Mouse (Mus musculus) forebrain, embryonic 14.5 days (tissue): ENCODE results near the gene Farsa. TPM values are rescaled to one million over a fixed set of nuclear protein-coding genes. Genes with fewer than 3 reads are reported as not detected.

ENCODE experiments used
- ATAC-seq: fragments of 200-750 bp; cut with Nextera tagmentation; 2 replicates; pipeline ENCODE4 v1.8.0; 2017; ENCODE audit warnings: mild to moderate bottlenecking, moderate library complexity
- DNase-seq: peaks from one replicate; pipeline ENCODE4 v3.0.0-alpha.2; 2015; ENCODE audit warnings: low spot score
- H3K27ac ChIP-seq: fragments of 300-500 bp; sonication (generic); 2 replicates; pipeline ENCODE4 v1.5.1; 2014; ENCODE audit warnings: low read depth, mild to moderate bottlenecking, control low read depth, low read length, moderate library complexity
- H3K27me3 ChIP-seq: fragments of 300-500 bp; sonication (generic); replicated peaks from 2 replicates; pipeline ENCODE4 v1.6.1; 2014; ENCODE audit warnings: low read length, control low read depth, mixed read lengths; ENCODE audit not compliant: control insufficient read depth, insufficient read depth
- H3K36me3 ChIP-seq: fragments of 300-500 bp; sonication (generic); 2 replicates; pipeline ENCODE4 v1.6.1; 2014; ENCODE audit warnings: low read length, control low read depth; ENCODE audit not compliant: control insufficient read depth, insufficient read depth
- H3K4me1 ChIP-seq: fragments of 300-500 bp; sonication (generic); 2 replicates; pipeline ENCODE4 v1.6.1; 2014; ENCODE audit warnings: antibody characterized with exemption, low read length, control low read depth; ENCODE audit not compliant: control insufficient read depth, insufficient read depth
- H3K4me2 ChIP-seq: fragments of 300-500 bp; sonication (generic); 2 replicates; pipeline ENCODE4 v1.6.1; 2014; ENCODE audit warnings: mild to moderate bottlenecking, control low read depth, low read length
- H3K4me3 ChIP-seq: fragments of 300-500 bp; sonication (generic); 2 replicates; pipeline ENCODE4 v1.5.1; 2014; ENCODE audit warnings: low read depth, low read length, control low read depth
- H3K9ac ChIP-seq: fragments of 300-500 bp; sonication (generic); 2 replicates; pipeline ENCODE4 v1.6.1; 2014; ENCODE audit warnings: mild to moderate bottlenecking, low read length, control low read depth, moderate library complexity
- H3K9me3 ChIP-seq: fragments of 300-500 bp; sonication (generic); replicated peaks from 2 replicates; pipeline ENCODE4 v1.6.1; 2016; ENCODE audit warnings: low read length, control low read depth, mixed read lengths; ENCODE audit not compliant: control insufficient read depth
- WGBS: fragments of 180-500 bp; shearing (Covaris S2); extraction: QIAGEN DNeasy Blood & Tissue Kit; methylation state at CpG from one replicate; pipeline ENCODE4 v1.1.7; 2014; 5-methylcytosine and 5-hydroxymethylcytosine counted together
- polyA plus RNA-seq: library from polyadenylated mRNA; unstranded; fragments of >200 nt; fragmentation: Nextera tagmentation; extraction: Ambion mirVana; gene quantifications from 2 replicates; pipeline ENCODE4 v1.2.1, GENCODE M21; 2014

Gene Farsa
- polyA plus RNA-seq, 1 experiment from 2014 or later = 92.3 TPM

DNA sequence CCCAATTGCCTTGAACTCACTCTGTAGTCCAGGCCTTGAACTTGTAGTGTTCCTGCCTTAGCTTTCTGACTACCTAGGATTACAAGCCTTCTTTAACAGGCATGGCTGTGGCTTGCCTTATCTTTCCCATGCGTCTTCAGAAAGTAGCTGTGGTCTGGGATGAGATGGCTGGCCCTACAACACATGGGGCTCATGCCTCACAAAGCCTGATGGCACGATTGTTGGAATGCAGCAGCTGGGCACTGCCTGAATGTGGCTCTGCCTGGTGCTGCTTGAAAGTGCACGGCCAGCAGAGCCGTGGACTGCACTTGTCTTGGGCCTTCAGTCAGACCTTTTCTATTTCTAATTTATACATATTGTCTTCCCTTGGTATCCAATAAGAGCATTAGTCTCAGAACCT is 27.9 kb downstream of the Farsa start:
- Histone ChIP-seq H3K4me2 (no peak overlapping the region), H3K27ac (no peak overlapping the region), H3K36me3 (peaks cover 37% of the 10 kb centered on the region), H3K4me3 (no peak overlapping the region), H3K9ac (no peak overlapping the region), H3K4me1 (no peaks in the 10 kb centered on the region), H3K27me3 (no peaks in the 10 kb centered on the region), H3K9me3 (no peaks in the 10 kb centered on the region)
- DNase-seq (no peak), ATAC-seq (no peak)
- 86% methylated on average over 4 of the region's 4 CpGs for WGBS

DNA sequence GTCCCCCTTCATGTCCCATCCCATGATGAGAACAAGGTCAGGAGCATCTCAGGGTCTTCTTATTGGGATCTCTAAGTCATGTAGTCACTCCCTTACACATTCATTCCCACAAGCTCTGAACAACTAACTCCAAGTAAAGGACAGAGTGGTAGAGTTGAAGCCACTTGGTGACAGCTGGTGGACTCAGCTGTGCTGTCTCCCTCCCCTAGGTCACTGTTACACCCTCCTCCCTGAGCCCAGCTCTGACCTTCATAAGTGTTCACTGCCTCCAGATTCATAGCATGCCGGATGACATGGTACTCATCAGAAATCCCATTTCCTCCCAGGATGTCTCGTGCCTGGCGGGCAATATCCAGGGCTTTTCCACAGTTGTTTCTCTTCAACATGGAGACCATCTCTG is 31.5 kb downstream of the Farsa start:
- no peak overlapping the region for H3K4me2 ChIP-seq
- no peak overlapping the region for H3K27ac ChIP-seq
- no peak for ATAC-seq
- WGBS = 93% methylated on average over 3 of the region's 3 CpGs
- H3K4me3 ChIP-seq = no peak overlapping the region
- no peak for DNase-seq
- H3K9ac ChIP-seq = no peak overlapping the region
- H3K4me1 ChIP-seq = peaks cover 6% of the 10 kb centered on the region
- peaks cover 44% of the 10 kb centered on the region for H3K36me3 ChIP-seq
- no peaks in the 10 kb centered on the region for H3K9me3 ChIP-seq
- no peaks in the 10 kb centered on the region for H3K27me3 ChIP-seq

DNA sequence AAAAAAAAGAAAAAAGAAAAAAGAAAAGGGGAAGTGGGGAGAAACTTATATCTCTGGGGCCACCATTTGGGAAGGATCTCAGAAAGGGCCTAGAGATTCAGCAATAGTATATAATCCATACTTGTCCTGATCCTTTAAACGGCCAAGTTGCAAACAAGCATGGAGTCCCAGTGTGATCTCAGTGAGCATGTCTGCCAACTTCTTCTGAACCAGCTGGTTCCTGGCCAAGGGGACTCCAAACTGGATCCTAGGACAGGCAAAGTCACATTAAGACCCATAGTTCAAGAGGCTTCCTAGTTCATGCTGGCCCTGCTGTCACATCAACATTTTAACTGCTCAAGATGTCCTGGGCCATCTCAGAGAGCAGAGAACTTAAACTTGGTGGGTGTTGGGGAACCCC is 32.4 kb downstream of the Farsa start:
- Histone ChIP-seq H3K4me3 (no peak overlapping the region), H3K4me1 (peaks cover 6% of the 10 kb centered on the region), H3K36me3 (peaks cover 44% of the 10 kb centered on the region), H3K9ac (no peak overlapping the region), H3K9me3 (no peaks in the 10 kb centered on the region), H3K27me3 (no peaks in the 10 kb centered on the region), H3K27ac (no peak overlapping the region), H3K4me2 (no peak overlapping the region)
- no peak for ATAC-seq
- WGBS = 100% methylated on average over 1 of the region's 1 CpGs
- no peak for DNase-seq

DNA sequence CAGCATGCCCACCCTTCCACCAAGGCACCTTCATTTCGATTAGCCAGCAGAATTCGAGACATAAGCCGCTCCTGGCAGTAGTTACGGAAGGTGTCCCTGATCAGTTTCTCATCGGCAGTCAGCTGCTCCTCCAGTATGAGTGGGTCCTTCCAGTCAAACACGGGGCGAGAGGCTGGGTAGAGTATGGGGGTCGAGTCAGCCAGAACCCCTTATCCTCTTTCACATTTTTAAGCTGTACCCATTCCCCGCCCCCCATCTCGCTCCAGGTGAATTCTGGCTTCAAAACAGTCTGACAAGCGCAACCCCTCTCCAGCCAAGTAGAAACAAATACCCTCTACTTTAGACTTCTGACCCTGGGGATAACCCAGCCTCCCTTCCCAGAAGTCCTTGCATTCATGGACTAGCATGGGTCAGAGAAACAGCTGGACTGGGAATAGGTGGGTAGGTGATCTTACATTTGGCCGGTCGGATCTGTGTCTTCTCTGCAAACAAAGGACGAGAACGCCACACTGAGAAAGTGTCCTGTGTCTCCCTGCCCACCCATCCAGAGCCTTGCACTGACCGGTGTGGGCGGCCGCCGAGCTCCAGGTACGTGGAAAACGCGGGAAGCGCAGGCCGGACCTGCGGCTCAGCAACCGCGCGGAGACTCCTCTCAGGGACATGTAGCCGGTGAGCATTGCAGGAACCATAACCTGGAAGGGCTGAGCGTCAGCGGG is 36.4 kb downstream of the Farsa start:
- peak overlapping the region; percentile 94 for H3K4me2 ChIP-seq
- H3K9me3 ChIP-seq = no peaks in the 10 kb centered on the region
- ATAC-seq (no peak; the same call in 1 of the 2 replicates), DNase-seq (no peak)
- peak overlapping the region; percentile 61 for H3K4me3 ChIP-seq
- H3K4me1 ChIP-seq = peaks cover 6% of the 10 kb centered on the region
- H3K27ac ChIP-seq = no peak overlapping the region; the same call in 1 of the 2 replicates
- WGBS = 11% methylated on average over 31 of the region's 31 CpGs
- peak overlapping the region; percentile 76 for H3K9ac ChIP-seq
- no peaks in the 10 kb centered on the region for H3K27me3 ChIP-seq
- peaks cover 20% of the 10 kb centered on the region for H3K36me3 ChIP-seq

DNA sequence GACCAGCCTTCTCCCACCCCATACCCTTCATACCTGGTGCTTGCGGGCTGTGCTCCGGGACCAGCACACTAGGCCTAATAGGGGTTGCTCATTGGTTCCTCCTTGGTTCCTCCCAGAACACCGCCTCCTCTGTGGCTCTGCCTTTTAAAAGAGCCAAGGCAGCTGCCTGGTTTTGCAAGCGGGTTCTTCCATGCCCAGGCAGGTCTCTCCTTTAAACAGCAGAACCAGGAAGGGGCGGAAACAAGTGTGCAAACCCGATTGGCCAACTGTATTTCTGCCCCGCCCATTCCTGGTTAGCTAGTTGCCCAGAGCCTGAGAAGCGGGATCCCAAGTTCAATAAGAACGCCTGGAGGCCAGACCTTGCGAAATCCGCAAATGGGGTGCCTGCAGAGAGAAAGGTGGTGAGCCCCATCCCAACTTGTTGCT is 36.9 kb downstream of the Farsa start, which contains the start of gene Gcdh:
Gene Gcdh, minus strand, starts transcription at position 213 of the 426 bp plus-strand sequence.
- peak within 1 kb of the TSS; percentile 61 for H3K4me3 ChIP-seq
- H3K27me3 ChIP-seq = no peaks in the 10 kb centered on the region
- peaks cover 6% of the 10 kb centered on the region for H3K4me1 ChIP-seq
- WGBS = under 1% methylated on average over 11 of the region's 11 CpGs
- H3K9me3 ChIP-seq = no peaks in the 10 kb centered on the region
- peak; percentile 98 for DNase-seq
- peaks cover 14% of the 10 kb centered on the region; the same call in 1 of the 2 replicates for H3K36me3 ChIP-seq
- no peak within 1 kb of the TSS; the same call in 1 of the 2 replicates for H3K27ac ChIP-seq
- peak; percentile 100 for ATAC-seq
- peak within 1 kb of the TSS; percentile 76 for H3K9ac ChIP-seq
- H3K4me2 ChIP-seq = peak within 1 kb of the TSS; percentile 94

DNA sequence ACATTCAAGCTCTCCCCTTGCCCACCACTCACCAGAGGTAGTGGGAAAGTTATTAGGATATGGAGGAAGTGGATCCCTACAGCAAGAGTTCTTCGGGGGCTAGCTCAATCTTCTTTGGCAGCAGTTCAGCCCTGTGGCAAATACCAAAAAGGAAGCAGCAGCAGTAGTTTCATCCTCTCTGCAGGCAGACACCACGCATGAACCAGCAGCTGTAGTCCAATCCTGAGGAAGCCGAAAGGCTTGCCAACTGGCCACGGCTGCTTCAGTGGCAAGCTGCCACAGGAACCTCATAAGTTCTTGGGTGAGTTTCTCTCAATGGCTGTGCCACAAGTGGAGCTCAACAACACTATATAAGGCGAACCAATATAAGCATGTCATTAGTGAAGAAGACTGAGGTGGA is 39.2 kb downstream of the Farsa start:
- Histone ChIP-seq H3K27ac (no peak overlapping the region), H3K4me2 (no peak overlapping the region), H3K4me3 (no peak overlapping the region), H3K27me3 (no peaks in the 10 kb centered on the region), H3K36me3 (0 out of 2 replicates have a peak, but pooled peaks cover under 1% of the 10 kb centered on the region), H3K9ac (no peak overlapping the region), H3K4me1 (peaks cover 6% of the 10 kb centered on the region), H3K9me3 (no peaks in the 10 kb centered on the region)
- DNase-seq (no peak), ATAC-seq (no peak)
- 86% methylated on average over 5 of the region's 5 CpGs for WGBS

DNA sequence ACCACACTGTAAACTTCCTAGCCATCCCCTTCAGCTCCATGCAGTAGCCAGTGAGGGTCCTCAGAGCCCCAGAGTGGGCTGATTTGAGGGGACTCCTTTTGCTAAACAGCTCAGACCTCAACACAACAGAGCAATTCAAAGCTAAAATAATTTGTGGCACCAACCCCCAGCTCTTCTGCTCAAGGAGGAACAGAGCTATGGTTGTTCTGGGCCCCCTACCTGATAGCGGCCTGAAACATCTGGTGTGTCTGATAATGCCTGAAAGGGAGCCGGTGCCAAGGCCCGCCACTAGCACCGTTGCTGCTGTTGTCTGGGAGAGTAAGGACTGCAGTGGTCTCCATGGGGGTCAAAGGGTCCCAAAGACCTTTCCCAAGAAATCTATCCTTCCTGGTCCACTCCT is 44.3 kb downstream of the Farsa start:
- Histone ChIP-seq H3K36me3 (no peaks in the 10 kb centered on the region), H3K27ac (no peak overlapping the region), H3K4me1 (peaks cover 6% of the 10 kb centered on the region), H3K9me3 (no peaks in the 10 kb centered on the region), H3K27me3 (no peaks in the 10 kb centered on the region), H3K4me3 (no peak overlapping the region), H3K4me2 (no peak overlapping the region), H3K9ac (no peak overlapping the region)
- DNase-seq = no peak
- no peak for ATAC-seq
- 72% methylated on average over 4 of the region's 4 CpGs for WGBS

DNA sequence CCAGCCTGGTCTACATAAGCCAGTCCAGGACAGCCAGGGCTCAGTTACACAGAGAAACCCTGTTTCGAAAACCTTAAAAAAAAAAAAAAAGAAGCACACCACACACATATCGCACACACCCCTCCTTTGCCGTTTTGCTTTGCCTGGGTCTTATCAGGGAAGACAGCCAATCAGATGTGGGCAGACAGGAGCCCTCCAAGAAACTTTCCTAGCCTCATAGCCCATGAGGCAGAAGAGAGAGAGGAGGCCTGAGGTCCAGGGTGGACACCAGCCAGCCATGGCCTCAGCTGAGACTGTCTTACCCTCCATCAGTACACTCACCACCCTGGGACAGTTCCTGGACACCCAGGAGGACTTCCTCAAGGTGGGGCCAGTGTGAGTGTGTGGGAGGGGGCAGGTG is 45.0 kb downstream of the Farsa start, which contains the start of gene Klf1:
Gene Klf1, plus strand, starts transcription at position 177 of the 400 bp plus-strand sequence.
- Histone ChIP-seq H3K36me3 (no peaks in the 10 kb centered on the region), H3K9me3 (no peaks in the 10 kb centered on the region), H3K27me3 (no peaks in the 10 kb centered on the region), H3K4me3 (peak within 1 kb of the TSS; percentile 48), H3K27ac (no peak within 1 kb of the TSS), H3K4me2 (peak within 1 kb of the TSS; percentile 92), H3K9ac (peak within 1 kb of the TSS; percentile 72), H3K4me1 (peaks cover 6% of the 10 kb centered on the region)
- ATAC-seq = no peak
- 72% methylated on average over 3 of the region's 3 CpGs for WGBS
- no peak for DNase-seq

DNA sequence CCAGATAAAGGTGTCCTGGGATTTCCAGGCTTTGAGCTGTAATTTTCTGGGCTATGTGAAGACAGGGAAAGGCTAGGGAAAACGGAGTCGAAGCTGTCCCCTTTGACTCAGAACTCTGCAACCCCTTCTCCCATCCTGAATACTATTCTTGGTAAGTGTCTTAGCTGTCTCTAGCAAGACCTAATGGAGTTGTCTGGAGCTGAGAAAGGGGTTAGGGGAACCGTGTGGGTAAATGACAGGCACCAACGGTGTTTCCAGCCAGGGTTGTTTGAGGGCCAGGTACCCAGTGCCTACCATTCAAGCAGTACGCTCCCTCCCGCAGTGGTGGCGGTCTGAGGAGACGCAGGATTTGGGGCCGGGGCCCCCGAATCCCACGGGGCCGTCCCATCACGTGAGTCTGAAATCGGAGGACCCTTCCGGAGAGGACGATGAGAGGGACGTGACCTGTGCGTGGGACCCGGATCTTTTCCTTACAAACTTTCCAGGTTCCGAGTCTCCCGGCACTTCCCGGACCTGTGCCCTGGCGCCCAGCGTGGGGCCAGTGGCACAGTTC is 45.7 kb downstream of the Farsa start:
- Histone ChIP-seq H3K4me3 (peak overlapping the region; percentile 48), H3K4me1 (peaks cover 6% of the 10 kb centered on the region), H3K27ac (no peak overlapping the region), H3K9ac (peak overlapping the region; percentile 72), H3K4me2 (peak overlapping the region; percentile 92), H3K9me3 (no peaks in the 10 kb centered on the region), H3K36me3 (no peaks in the 10 kb centered on the region), H3K27me3 (no peaks in the 10 kb centered on the region)
- WGBS = 3% methylated on average over 24 of the region's 24 CpGs
- ATAC-seq (no peak; the same call in 1 of the 2 replicates), DNase-seq (no peak)
